Mouse (Mus musculus): ENCODE data around the gene Far1. TPM values are rescaled to one million over a fixed set of nuclear protein-coding genes. Genes with fewer than 3 reads are reported as not detected.
A peak's percentile ranks its signal among the peaks of the same experiment; 100 is the strongest.

The Far1 gene
- polyA plus RNA-seq, 1 experiment from 2014 or later, result 64.7 TPM

DNA sequence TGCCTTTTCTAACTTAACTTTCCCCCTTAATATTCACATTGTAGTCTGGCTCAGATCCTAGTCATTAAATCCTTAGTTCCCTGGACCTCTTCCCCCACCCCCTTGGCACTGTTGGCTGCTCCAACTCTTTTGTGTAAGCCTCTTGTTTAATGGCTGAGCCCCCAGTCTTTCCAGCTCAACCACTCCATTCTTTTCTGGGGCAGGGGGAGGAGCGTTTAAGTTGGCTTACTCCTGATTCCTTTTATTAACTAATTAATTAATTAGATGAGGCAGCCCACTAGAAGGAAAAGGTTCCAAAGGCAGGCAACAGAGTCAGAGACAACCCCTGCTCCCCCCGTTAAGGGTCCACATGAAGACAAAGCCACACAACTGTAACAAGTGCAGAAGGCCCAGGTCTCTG lies 68.5 kb downstream of the Far1 start:
- H3K4me3 ChIP-seq, result no peak overlapping the region
- 34% methylated on average over 2 of the region's 2 CpGs for WGBS

DNA sequence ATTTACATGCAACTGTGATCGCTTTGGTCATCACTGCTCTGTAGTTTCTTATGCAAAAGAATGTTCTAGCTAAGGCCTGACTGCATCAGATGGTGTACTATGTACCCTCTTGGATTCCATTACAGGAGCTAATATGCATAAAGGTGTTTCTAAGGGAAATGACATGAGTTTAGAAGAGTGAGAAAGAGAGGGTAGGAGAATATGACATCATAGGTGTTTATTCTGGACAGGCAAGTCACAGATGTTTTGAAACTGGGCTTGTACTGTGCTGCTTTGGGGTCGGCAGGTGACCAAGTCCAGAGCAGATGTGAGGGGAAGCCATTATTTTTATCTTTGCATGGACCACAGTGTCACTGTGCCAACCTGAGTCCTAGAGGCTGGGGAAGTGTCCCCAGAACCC lies 75.6 kb downstream of the Far1 start:
- Histone ChIP-seq H3K27me3 (no peaks in the 10 kb centered on the region), H3K4me3 (no peak overlapping the region), H3K36me3 (ENCODE audit: poor library complexity, severe bottlenecking) (no peaks in the 10 kb centered on the region), H3K27ac (no peak overlapping the region), H3K4me2 (no peak overlapping the region), H3K9me3 (replicated peaks) (no peaks in the 10 kb centered on the region), H3K9ac (no peak overlapping the region), H3K4me1 (no peaks in the 10 kb centered on the region)
- ATAC-seq, result no peak
- 91% methylated on average over 2 of the region's 2 CpGs for WGBS

More for the DNA sequence above, 68.5 kb downstream of the Far1 start:
- Histone ChIP-seq H3K9ac (no peak overlapping the region), H3K36me3 (ENCODE audit: poor library complexity, severe bottlenecking) (no peaks in the 10 kb centered on the region), H3K9me3 (replicated peaks) (0 out of 2 replicates have a peak, but pooled peaks cover 3% of the 10 kb centered on the region), H3K4me1 (no peaks in the 10 kb centered on the region), H3K27me3 (no peaks in the 10 kb centered on the region), H3K4me2 (no peak overlapping the region), H3K27ac (no peak overlapping the region)
- ATAC-seq, result no peak

DNA sequence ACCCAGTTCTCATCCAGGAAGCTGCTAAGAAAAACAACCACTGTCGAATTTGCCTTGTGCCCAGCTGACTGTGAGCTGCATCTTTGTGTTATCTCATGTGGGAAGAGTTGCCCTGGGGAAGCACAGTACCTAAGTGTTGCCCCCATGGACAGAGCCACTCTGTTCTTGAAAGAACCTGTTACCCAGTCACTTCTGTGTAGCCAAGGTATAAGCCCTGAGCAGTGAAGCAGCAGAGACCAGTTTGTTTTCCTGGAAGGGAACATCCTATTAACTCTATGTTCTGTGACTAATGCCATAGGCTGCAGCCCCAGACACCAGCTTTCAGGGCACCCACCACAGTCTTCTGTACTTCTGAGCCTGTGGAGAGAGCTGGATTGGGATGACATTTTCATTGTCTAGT lies 76.7 kb downstream of the Far1 start:
- ATAC-seq, result no peak
- Histone ChIP-seq H3K36me3 (ENCODE audit: poor library complexity, severe bottlenecking) (no peaks in the 10 kb centered on the region), H3K4me2 (no peak overlapping the region), H3K4me1 (no peaks in the 10 kb centered on the region), H3K27me3 (no peaks in the 10 kb centered on the region; the same call in 1 of the 2 replicates), H3K27ac (no peak overlapping the region), H3K4me3 (no peak overlapping the region), H3K9me3 (replicated peaks) (no peaks in the 10 kb centered on the region), H3K9ac (no peak overlapping the region)
- WGBS, result 66% methylated on average over 1 of the region's 1 CpGs

DNA sequence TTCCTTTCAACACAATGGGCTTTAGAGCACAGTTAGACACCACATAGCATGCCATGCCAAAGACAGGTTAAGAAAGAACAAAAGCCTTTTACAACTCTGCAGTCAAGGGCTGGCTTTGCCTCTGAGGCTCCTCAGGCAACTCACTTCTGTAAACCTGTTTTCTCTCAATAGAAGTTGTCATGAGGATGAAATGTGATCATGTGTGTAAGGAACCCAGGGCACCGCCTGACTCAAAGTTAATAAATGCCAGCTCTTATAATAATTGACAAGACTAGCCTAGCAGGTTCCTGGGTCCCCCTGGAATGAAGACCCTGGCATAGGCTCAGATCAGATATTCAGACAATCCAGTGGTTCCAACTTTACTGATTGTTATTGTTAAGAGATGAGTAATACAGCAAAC lies 77.5 kb downstream of the Far1 start:
- Histone ChIP-seq H3K9ac (no peak overlapping the region), H3K9me3 (replicated peaks) (no peaks in the 10 kb centered on the region), H3K27ac (no peak overlapping the region), H3K36me3 (ENCODE audit: poor library complexity, severe bottlenecking) (no peaks in the 10 kb centered on the region), H3K4me1 (no peaks in the 10 kb centered on the region), H3K27me3 (no peaks in the 10 kb centered on the region; the same call in 1 of the 2 replicates), H3K4me3 (no peak overlapping the region), H3K4me2 (no peak overlapping the region)
- no peak for ATAC-seq
- 60% methylated on average over 1 of the region's 1 CpGs for WGBS

DNA sequence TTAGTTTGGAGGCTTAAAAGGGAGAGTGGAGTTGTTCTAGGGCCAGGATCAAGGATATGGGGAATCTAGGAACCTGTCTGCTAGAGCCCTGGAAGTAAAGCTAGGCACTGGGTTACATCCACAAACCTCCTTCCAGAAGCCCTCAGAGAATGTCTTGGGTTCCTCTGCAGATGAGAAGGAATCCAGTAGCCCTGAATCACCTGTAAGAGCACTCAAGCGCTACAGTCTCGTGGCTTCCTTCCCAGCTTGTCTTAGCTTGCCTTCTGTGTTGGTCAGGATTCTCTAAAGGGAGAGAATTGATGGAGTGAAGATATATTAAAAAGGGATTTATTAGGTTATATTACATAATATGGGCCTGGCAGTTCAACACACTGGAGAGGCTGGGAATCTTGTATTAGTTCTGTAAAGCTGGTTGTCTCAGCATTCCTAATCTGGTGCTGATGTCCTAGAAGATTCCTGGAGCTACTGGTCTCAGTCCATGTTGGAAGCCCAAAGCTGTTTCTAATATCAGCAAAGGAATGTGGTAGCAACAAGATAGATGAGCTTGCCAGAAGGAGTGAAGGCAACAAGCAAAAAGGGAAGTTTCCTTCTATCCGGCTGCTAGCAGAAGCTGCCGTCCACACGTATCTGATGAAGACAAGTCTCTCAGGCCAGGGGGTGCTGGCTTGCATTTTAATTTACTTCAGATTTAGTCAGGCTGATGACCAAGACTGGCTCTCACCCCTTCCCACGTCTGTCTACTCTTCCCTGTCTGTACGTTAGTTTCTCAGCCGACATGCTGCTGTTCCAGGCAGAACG lies 78.1 kb downstream of the Far1 start:
- Histone ChIP-seq H3K27ac (no peak overlapping the region), H3K4me3 (no peak overlapping the region), H3K36me3 (ENCODE audit: poor library complexity, severe bottlenecking) (no peaks in the 10 kb centered on the region), H3K4me2 (no peak overlapping the region), H3K4me1 (no peaks in the 10 kb centered on the region), H3K9me3 (replicated peaks) (no peaks in the 10 kb centered on the region), H3K9ac (no peak overlapping the region), H3K27me3 (no peaks in the 10 kb centered on the region; the same call in 1 of the 2 replicates)
- WGBS, result 93% methylated on average over 9 of the region's 9 CpGs
- ATAC-seq, result no peak

DNA sequence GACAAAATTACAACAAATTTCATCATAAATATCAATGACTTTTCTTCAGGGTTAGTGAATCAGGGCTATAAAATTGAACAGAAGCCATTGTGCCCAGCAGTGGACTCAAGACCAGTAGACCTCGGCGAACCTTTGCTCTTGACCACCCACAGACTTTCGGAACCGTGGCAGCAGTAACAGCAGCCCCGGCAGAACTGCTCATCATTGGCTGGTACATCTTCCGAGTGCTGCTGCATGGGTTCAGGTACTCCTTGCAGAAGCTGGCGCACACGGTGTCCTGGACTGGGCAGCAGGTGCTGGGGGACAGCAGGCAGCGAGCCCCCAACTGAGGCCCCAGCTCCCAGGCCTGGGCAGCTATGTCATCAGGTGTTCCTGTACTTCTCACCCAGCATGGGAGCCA lies 79.1 kb downstream of the Far1 start:
- Histone ChIP-seq H3K9ac (no peak overlapping the region), H3K36me3 (ENCODE audit: poor library complexity, severe bottlenecking) (no peaks in the 10 kb centered on the region), H3K27me3 (no peaks in the 10 kb centered on the region; the same call in 1 of the 2 replicates), H3K4me1 (no peaks in the 10 kb centered on the region), H3K27ac (no peak overlapping the region), H3K4me3 (no peak overlapping the region), H3K4me2 (no peak overlapping the region), H3K9me3 (replicated peaks) (no peaks in the 10 kb centered on the region)
- ATAC-seq, result no peak
- WGBS, result 91% methylated on average over 9 of the region's 9 CpGs

DNA sequence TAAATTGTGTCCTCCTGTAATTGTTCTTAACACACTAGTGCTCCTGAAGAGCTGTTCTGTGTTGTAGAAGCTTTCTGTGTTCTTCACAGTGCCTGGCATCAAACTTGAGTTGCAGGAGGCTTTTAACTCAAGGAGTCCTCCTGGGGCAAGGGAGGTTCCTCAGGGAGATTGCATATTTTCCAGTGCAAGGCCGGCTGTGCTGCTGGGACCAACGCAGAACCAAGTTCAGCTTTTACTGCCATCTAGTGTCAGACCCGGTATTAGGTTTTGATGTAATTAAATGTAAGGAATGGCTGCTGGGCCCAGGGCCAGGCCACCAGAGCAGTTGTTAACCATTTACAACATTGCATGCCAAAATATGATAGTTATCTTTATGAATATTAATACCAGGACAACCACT lies 80.7 kb downstream of the Far1 start:
- no peak overlapping the region for H3K4me2 ChIP-seq
- no peak overlapping the region for H3K9ac ChIP-seq
- H3K4me1 ChIP-seq, result no peaks in the 10 kb centered on the region
- 1% methylated on average over 3 of the region's 3 CpGs for WGBS
- peak; percentile 62; the same call in 1 of the 2 replicates for ATAC-seq
- no peaks in the 10 kb centered on the region; the same call in 1 of the 2 replicates for H3K27me3 ChIP-seq
- no peak overlapping the region for H3K27ac ChIP-seq
- no peaks in the 10 kb centered on the region for H3K9me3 ChIP-seq (replicated peaks)
- H3K36me3 ChIP-seq (ENCODE audit: poor library complexity, severe bottlenecking), result no peaks in the 10 kb centered on the region
- no peak overlapping the region for H3K4me3 ChIP-seq

DNA sequence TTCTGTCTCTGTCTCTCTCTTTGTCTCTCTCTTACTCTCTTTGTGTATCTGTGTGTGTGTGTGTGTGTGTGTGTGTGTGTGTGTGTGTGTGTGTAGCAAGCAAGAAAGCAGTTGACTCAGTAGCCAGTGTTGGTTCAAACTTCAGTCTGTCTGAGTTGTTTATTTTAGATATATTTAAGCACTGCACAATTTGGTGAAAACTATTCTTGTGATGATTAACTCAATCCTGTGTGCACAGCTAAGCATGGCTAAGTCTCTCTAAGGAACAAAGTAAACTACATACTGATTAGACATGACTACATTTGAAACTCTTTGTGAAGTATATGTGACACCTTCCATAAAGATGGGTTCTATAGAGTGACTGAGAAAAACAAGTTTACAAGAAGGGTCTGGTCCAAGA lies 83.6 kb downstream of the Far1 start:
- no peak overlapping the region for H3K4me2 ChIP-seq
- H3K27ac ChIP-seq, result no peak overlapping the region
- no peak for ATAC-seq
- no peaks in the 10 kb centered on the region; the same call in 1 of the 2 replicates for H3K27me3 ChIP-seq
- H3K9me3 ChIP-seq (replicated peaks), result no peaks in the 10 kb centered on the region
- no peaks in the 10 kb centered on the region for H3K4me1 ChIP-seq
- H3K36me3 ChIP-seq (ENCODE audit: poor library complexity, severe bottlenecking), result no peaks in the 10 kb centered on the region
- H3K9ac ChIP-seq, result no peak overlapping the region
- no peak overlapping the region for H3K4me3 ChIP-seq

DNA sequence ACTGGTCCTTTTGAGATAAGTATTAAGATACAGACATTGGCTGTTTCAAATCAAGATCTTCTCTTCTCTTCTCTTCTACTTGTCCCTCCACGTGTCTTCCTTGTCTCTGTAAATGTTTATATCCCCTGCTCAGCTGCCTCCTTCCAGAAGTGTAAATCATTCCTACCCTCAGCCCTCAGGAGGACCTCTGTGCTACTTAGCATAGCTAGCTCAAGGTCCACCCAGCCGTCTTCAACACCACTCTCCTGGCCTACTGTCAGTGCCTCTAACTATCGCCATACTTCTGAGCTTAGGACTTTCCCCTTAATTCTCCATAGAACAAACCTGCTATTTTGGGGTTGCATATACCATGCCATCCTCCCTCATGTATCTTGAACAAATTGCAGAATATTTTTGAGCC lies 88.2 kb downstream of the Far1 start:
- Histone ChIP-seq H3K4me1 (no peaks in the 10 kb centered on the region), H3K9ac (no peak overlapping the region), H3K4me2 (no peak overlapping the region), H3K4me3 (no peak overlapping the region), H3K27ac (no peak overlapping the region), H3K9me3 (replicated peaks) (no peaks in the 10 kb centered on the region), H3K27me3 (no peaks in the 10 kb centered on the region), H3K36me3 (ENCODE audit: poor library complexity, severe bottlenecking) (no peaks in the 10 kb centered on the region)
- WGBS, result 86% methylated on average over 3 of the region's 3 CpGs
- no peak for ATAC-seq

DNA sequence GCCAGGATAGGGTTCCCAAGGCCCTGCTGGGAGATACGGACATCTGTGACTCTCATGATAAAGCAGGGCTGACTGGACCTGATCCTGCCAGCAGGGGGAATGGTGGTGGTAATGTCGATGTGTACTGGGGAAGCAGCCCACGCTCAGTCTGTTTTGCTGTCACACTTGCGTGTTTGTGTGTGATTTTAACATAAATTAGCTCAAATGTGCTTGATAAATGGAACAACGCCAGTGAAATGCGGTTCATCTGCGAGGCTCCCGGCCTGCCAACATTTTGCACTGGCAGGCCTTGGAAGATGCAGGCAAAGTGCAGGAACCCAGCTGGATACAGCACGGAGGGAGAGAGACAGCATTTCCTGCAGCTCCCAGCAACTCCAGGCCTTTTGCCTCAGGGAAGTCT lies 94.3 kb downstream of the Far1 start:
- Histone ChIP-seq H3K9me3 (replicated peaks) (no peaks in the 10 kb centered on the region), H3K36me3 (ENCODE audit: poor library complexity, severe bottlenecking) (no peaks in the 10 kb centered on the region), H3K9ac (no peak overlapping the region), H3K27ac (peak overlapping the region; percentile 14; the same call in 1 of the 2 replicates), H3K4me2 (no peak overlapping the region; the same call in 1 of the 2 replicates), H3K4me1 (peaks cover 13% of the 10 kb centered on the region), H3K27me3 (no peaks in the 10 kb centered on the region), H3K4me3 (no peak overlapping the region)
- WGBS, result 31% methylated on average over 8 of the region's 9 CpGs
- peak; percentile 89 for ATAC-seq

DNA sequence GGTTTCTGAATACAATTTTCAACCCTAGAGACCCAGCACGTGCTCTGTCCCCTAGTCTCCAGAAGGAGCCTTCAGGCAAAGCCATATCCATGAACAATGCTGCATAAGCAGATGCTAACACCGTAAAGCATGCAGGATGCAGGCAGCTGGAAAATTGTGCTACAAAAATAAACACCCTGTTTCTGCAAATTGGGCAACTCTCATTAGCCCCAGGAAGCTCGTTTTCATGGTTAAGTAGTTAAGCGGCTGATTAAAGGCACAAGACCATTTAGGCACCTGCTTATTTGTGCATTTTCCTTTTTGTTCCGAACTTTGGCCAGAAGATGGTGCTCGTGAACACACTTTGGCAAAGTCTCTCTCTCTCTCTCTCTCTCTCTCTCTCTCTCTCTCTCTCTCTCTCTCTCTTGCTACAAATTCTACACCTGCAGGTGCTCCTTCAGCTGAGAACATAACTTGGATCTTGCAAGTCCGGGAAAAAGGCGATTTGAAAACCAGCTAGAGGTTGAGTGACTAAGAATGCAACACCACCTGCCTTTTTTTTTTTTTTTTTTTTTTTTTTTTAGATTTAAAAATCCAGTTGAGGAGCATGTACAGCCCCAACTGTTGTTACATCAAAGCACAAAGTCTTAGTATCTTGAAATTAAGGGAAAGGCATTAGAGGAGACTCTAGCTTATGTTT lies 95.5 kb downstream of the Far1 start:
- H3K4me1 ChIP-seq, result peaks cover 13% of the 10 kb centered on the region
- 7% methylated on average over 8 of the region's 8 CpGs for WGBS
- H3K27ac ChIP-seq, result no peak overlapping the region
- ATAC-seq, result peak; percentile 71; the same call in 1 of the 2 replicates
- H3K9ac ChIP-seq, result no peak overlapping the region
- H3K9me3 ChIP-seq (replicated peaks), result no peaks in the 10 kb centered on the region
- no peak overlapping the region for H3K4me3 ChIP-seq
- H3K27me3 ChIP-seq, result no peaks in the 10 kb centered on the region
- no peaks in the 10 kb centered on the region for H3K36me3 ChIP-seq (ENCODE audit: poor library complexity, severe bottlenecking)
- no peak overlapping the region for H3K4me2 ChIP-seq

DNA sequence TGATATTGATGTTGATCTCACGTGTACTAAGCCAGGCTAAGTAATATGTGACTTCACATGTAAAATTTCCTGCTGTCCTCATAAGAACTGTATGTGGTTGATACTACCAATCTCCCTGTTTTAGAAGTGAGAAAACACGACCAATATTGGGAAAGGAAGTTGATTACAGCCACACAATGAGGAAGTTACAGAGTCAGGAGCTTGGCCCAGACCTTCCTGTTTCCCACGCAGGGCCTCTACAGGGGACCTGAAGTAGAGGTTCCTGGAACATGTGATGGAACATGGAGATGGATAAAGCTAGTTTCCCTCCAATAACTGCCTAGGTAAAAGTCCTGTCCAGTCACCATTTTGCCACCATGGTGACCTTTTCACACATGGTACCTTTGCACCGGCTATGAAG lies 99.0 kb downstream of the Far1 start:
- H3K9ac ChIP-seq, result no peak overlapping the region
- no peak overlapping the region for H3K4me3 ChIP-seq
- H3K4me2 ChIP-seq, result no peak overlapping the region
- peaks cover 11% of the 10 kb centered on the region for H3K4me1 ChIP-seq
- ATAC-seq, result no peak
- no peaks in the 10 kb centered on the region for H3K27me3 ChIP-seq
- H3K9me3 ChIP-seq (replicated peaks), result no peaks in the 10 kb centered on the region
- H3K27ac ChIP-seq, result no peak overlapping the region
- H3K36me3 ChIP-seq (ENCODE audit: poor library complexity, severe bottlenecking), result no peaks in the 10 kb centered on the region
- 84% methylated on average over 4 of the region's 4 CpGs for WGBS
